Mouse (Mus musculus): ENCODE results near the gene Hspb2.

Hspb2 gene

GRCm38 (mm10) chr9:50711337-50711736 lies 40.8 kb downstream of the Hspb2 start:
- no peak for DNase-seq (ENCODE audit: low spot score)

GRCm38 (mm10) chr9:50709108-50709507 lies 43.0 kb downstream of the Hspb2 start:
- DNase-seq (ENCODE audit: low spot score) = peak; percentile 69

- DNase-seq (ENCODE audit: low spot score) = no peak
Measured at GRCm38 (mm10) chr9:50704907-50705306, 47.2 kb downstream of the Hspb2 start.

Data from embryo, embryonic 10.5 days (tissue).